Mouse (Mus musculus): ENCODE data around the gene Nova2.

- TF ChIP-seq CTCF (IDR thresholded peaks at IDR 0.05): no peak
- no peak for TF ChIP-seq EP300 (IDR thresholded peaks at IDR 0.05)
These were observed 17.1 kb downstream of the Nova2 start for GRCm38 (mm10) chr7:18942815-18943214.
